In genomic region chr5:75402631-75403030, GRCm38 (mm10) we compare ENCODE assay signal across 21 mouse cellular contexts.
DNase-seq lines count a peak whose midpoint lies in the region; ATAC-seq and TF ChIP-seq lines count a peak whose summit lies in the region.
"Had no signal": no experiment of that assay in that cellular context is flagged by ENCODE, and none has a peak within 500 bp of the region (broad histone marks: within the 10 kb centered on the region; RNA-seq: fewer than 3 reads in every experiment).

No protein-coding gene starts in this region.

- H3K9me3 ChIP-seq in liver, postnatal 0 days (ENCODE audit: low read length): no peaks in the 10 kb centered on the region
- H3K9me3 ChIP-seq: forebrain, embryonic 13.5 days; heart, embryonic 15.5 days; neural tube, embryonic 12.5 days had no signal

- DNase-seq in cerebellum, postnatal 14 days: peak; percentile 32 to 33
- no peak for DNase-seq in cerebellum, adult 2 months
- peak; percentile 39 for DNase-seq in left cerebral cortex, postnatal 4 days
- no peak for DNase-seq in left cerebral cortex, postnatal 10 days (ENCODE audit: extremely low spot score in 1 of 2, low spot score in 2 of 2)
- peak; percentile 10 for DNase-seq in Patski (ENCODE audit: low read depth, low spot score)
- peak; percentile 55 to 68 for DNase-seq in kidney, postnatal 25 days
- DNase-seq in heart, adult 9 months (ENCODE audit: low spot score in 2 of 2): no peak
- DNase-seq in liver, postnatal 0 days: no peak
- DNase-seq: adrenal gland, postnatal 25 days; cerebellum, adult 18-20 months; gastrocnemius, postnatal 14 days; heart, adult 2 months; liver; right cerebral cortex, postnatal 4 days; thymus, postnatal 25 days had no signal

- no peak for TF ChIP-seq CTCF in cerebellum, adult 2 months (IDR thresholded peaks at IDR 0.05; ENCODE audit: borderline replicate concordance, insufficient read depth, low read depth, low read length)
- no peak for TF ChIP-seq CTCF in Patski (IDR thresholded peaks at IDR 0.05)
- no peak for TF ChIP-seq CTCF in liver, postnatal 0 days (IDR thresholded peaks at IDR 0.05; ENCODE audit: low read depth)

- TF ChIP-seq POLR2A in cerebellum, adult 2 months (IDR thresholded peaks at IDR 0.05; ENCODE audit: borderline replicate concordance, insufficient read depth, low read length): no peak

- H3K9ac ChIP-seq in liver, postnatal 0 days (replicated peaks): no peak overlapping the region
- H3K9ac ChIP-seq: forebrain, embryonic 13.5 days; heart, embryonic 15.5 days; neural tube, embryonic 12.5 days had no signal

- no peak overlapping the region for H3K4me2 ChIP-seq in liver, postnatal 0 days (ENCODE audit: low read depth, low read length)
- H3K4me2 ChIP-seq: forebrain, embryonic 13.5 days; heart, embryonic 15.5 days; midbrain, embryonic 11.5 days; neural tube, embryonic 12.5 days had no signal

- 4% methylated on average over 3 of the region's 3 CpGs for WGBS in cerebellum, adult 2 months
- WGBS in liver, postnatal 0 days (ENCODE audit: insufficient replicate concordance): 67% methylated on average over 3 of the region's 3 CpGs

- no peak for ATAC-seq in Patski
- no peak for ATAC-seq in liver, postnatal 0 days
- ATAC-seq: CD4-positive, CD25-positive, alpha-beta regulatory T cell, adult 4 months; forebrain, embryonic 13.5 days had no signal

- no peaks in the 10 kb centered on the region for H3K36me3 ChIP-seq in liver, postnatal 0 days (replicated peaks; ENCODE audit: insufficient read depth, low read length)
- H3K36me3 ChIP-seq: heart, embryonic 15.5 days; neural tube, embryonic 12.5 days had no signal

- POLR2A ChIA-PET in Patski (lab: Charles Lee): interaction anchor here (0.6 to 0.7 kb wide), 3 partner anchors 46 to 219 kb away, joined by 3 to 6 read pairs (median 3); no protein-coding TSS in a partner anchor

- no peak overlapping the region for H3K4me3 ChIP-seq in cerebellum, adult 2 months (replicated peaks; ENCODE audit: insufficient read depth, low read depth, low read length)
- H3K4me3 ChIP-seq in liver, postnatal 0 days (ENCODE audit: low read depth, low read length): no peak overlapping the region
- H3K4me3 ChIP-seq: erythroblast, embryonic 14.5 days; forebrain, embryonic 13.5 days; heart, adult 2 months; heart, embryonic 15.5 days; neural tube, embryonic 12.5 days had no signal

- no peaks in the 10 kb centered on the region; the same call in 1 of the 2 replicates for H3K4me1 ChIP-seq in cerebellum, adult 2 months (ENCODE audit: control insufficient read depth, insufficient read depth, low read length)
- peaks cover 13% of the 10 kb centered on the region; the same call in 1 of the 2 replicates for H3K4me1 ChIP-seq in liver, postnatal 0 days (ENCODE audit: insufficient read depth)
- H3K4me1 ChIP-seq: heart, embryonic 15.5 days; neural tube, embryonic 12.5 days had no signal

- intact Hi-C loops in left cerebral cortex, postnatal 4 days (cut with DNase I): no loop called here
- intact Hi-C loops in left cerebral cortex, postnatal 10 days (cut with DNase I): no loop called here

- TF ChIP-seq EP300 in liver, postnatal 0 days (IDR thresholded peaks at IDR 0.05; ENCODE audit: low read depth): no peak

- in situ Hi-C loops in Patski (cut with MboI; ENCODE audit: low pct_unique_long_range_greater_than_20kb): no loop called here

- CTCF ChIA-PET in Patski (lab: Charles Lee): no interaction called here

- no peak overlapping the region for H3K27ac ChIP-seq in cerebellum, adult 2 months (ENCODE audit: insufficient read depth, low read length)
- no peak overlapping the region for H3K27ac ChIP-seq in liver, postnatal 0 days (ENCODE audit: low read depth)
- H3K27ac ChIP-seq: forebrain, embryonic 13.5 days; heart, adult 2 months; heart, embryonic 15.5 days; neural tube, embryonic 12.5 days had no signal

- no peaks in the 10 kb centered on the region for H3K27me3 ChIP-seq in cerebellum, adult 2 months (ENCODE audit: control insufficient read depth, insufficient read depth, low read length)
- peaks cover 2% of the 10 kb centered on the region for H3K27me3 ChIP-seq in Patski
- no peaks in the 10 kb centered on the region for H3K27me3 ChIP-seq in liver, postnatal 0 days (ENCODE audit: insufficient read depth, low read length)
- H3K27me3 ChIP-seq: forebrain, embryonic 13.5 days; heart, embryonic 15.5 days; neural tube, embryonic 12.5 days had no signal

Comparison
In these comparisons a context has a peak if more than half of its experiments do, and no peak if none do; other contexts are left out.
1. DNase-seq: peak in cerebellum, postnatal 14 days (2 of 2), left cerebral cortex, postnatal 4 days (single experiment), Patski (single experiment) and kidney, postnatal 25 days (2 of 2); none in cerebellum, adult 2 months (0 of 2), left cerebral cortex, postnatal 10 days (0 of 2), heart, adult 9 months (0 of 2) and liver, postnatal 0 days (single experiment).